Mouse (Mus musculus) CD4-positive, CD25-positive, alpha-beta regulatory T cell, adult 4 months (primary cell): Measurements from ENCODE around the gene Col16a1. TPM values are rescaled to one million over a fixed set of nuclear protein-coding genes. Genes with fewer than 3 reads are reported as not detected.

Experiments
- ATAC-seq: one replicate; pipeline ENCODE4 v1.8.0; 2017
- polyA plus RNA-seq, 2 experiments: library from polyadenylated mRNA; unstranded; fragments of 100-300 nt; shearing (Covaris generic); gene quantifications; one replicate each; pipeline ENCODE4 v1.2.1; 2017

Gene Col16a1
- polyA plus RNA-seq, 2 experiments from 2014 or later = not detected

DNA sequence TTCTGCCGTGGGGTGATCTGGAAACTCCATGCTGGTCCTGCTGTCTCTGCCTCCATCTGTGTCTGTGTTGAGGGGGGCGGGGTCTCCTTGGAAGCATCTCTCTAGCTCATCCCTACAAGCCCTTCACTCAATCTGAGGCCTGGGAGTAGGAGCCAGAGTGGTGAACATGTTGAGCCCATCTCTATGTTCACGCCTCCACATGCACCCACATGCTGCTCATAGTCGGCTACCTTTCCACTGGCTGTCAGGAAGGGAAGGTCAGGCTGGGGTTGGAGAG, 501 bp downstream of the Col16a1 start:
- no peak for ATAC-seq

DNA sequence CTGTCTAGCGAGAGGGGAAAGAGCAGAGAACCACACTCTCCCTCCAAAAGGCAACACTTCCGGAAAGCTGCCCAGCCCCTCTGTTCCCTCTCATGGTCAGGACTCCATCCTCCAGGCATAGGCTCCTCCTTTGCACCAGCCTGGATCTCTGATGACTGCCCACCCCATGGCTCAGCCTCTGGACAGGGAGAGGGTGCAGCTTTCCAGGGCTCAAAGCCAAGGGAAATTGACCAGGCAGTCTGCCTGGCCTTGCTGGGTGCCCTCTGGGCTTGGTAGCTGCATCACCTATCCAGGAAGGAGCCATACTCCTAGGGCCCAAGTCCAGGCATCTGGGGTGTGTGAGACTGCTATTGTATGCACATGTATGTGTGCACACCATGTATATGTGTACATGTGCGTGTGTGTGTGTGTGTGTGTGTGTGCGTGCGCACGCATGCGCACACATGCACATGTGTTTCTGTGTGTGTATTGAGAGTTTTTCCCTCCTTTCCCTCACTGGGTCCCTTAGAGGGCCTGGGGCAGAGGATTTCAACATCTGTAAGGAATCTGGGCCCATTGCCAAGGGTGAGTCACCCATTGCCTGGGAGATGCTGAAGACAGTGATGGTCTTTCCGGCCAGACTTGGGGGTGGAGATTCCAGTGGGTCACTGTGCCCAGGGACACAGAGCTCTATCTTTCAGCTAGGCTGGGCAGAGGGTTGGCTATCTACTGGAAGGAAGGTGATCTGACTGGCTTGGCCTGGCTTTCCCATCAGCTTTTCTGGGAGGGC, 2.6 kb downstream of the Col16a1 start:
- ATAC-seq = no peak

DNA sequence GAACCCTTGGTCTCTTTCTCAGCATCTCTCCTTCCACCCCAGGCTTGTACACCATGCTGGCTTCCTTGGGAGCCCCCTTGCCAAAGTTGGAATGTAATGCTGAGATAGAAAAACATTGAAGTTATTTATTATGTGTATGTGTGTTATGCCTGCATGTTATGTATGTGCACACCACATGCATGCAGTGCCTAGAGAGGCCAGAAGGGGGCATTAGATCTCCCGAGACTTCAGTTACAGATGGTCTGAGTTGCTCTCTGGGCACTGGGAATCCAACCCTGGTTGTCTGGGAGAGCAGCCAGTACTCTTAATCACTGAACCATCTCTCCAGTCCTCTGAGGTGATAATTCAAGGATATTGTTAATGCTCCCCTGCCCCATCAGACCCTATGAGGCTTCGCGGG, 4.6 kb downstream of the Col16a1 start:
- ATAC-seq = no peak

DNA sequence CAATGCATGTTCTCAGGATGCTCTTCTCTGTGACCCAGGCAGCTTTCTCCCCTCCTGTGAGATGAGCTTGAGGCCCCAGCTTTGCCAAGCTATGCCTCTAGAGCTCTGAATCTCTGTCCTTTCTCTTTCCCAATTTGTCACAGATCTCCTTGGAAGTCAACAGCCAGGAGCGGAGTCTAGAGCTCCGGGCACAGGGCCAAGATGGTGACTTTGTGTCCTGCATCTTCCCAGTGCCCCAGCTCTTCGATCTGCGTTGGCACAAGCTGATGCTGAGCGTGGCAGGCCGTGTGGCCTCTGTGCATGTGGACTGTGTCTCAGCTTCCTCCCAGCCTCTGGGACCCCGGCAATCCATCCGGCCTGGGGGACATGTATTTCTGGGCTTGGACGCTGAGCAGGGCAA, 5.5 kb downstream of the Col16a1 start:
- ATAC-seq = no peak

DNA sequence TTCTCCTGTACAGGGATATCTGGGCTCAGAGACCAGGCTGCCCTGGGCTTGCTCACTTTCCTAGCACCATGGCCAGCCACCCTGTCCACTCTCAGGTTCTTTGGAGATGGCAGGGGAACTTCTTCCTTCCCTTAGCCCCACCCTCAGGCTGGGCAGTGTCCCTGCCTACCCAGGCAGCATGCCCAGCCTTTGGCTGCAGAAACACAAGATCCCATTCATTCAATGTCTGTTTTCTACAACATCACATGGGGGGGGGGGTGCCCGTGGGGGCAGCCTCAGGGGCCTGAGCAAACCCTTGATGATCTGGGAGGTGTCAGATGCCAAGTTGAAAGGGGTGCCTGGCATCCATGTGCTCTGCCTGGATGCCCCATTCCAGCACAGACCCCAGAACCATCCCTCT, 7.1 kb downstream of the Col16a1 start:
- no peak for ATAC-seq

DNA sequence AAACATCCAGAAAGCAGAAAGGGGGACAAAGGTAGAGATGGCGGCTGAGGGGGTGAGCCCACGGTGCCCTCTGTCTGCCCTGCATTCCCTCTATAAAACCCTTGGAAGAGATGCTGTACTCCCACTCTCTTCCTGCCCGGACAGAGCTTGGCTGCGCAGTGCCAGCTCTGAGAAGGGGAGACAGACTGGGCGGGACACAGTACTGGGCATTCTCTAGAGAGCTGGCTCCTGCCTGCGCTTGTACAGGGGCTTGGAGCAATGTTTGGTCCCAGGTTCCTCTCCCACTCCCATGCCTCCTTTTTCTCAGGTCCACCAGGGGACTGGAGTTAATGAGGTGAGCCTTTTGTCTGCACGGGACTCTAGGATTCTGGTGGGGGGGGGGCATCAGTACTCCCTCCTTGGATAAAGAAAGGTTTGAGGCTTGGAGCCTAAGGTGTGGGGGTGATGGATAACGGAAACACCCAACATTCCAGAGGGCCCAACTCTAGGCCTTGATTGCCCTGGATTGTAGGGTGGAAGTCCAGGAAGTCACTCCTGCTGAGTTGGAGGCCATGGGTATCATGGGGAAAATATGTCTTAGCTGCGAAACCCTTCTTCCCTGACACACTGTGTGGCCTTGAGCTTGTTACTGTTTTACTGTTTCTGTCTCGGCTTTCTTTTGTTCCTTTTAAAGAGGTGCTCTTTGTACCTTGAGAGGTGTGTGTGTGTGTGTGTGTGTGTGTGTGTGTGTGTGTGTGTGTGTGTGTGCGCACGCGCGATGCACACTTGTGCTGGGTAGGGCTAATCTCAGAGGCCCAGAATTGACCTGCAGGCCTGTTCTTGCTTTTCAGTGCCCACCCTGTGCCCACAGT, 7.7 kb downstream of the Col16a1 start:
- ATAC-seq = no peak

DNA sequence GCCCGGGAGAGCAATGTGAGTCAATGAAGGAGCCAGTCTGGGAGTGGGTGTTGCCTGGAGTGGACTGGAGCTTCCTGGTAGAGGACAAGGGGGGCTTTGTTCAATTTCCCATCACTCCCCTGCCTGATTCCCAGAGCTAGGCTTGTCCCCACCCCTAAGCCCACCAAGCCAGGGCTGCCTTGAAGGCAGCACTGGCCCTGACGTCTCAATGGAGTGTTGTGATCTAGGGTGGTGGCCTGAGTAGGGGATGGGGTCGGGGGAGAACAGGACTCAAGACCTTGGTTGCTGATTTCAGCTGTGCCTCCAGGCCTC, 8.3 kb downstream of the Col16a1 start:
- ATAC-seq = no peak

DNA sequence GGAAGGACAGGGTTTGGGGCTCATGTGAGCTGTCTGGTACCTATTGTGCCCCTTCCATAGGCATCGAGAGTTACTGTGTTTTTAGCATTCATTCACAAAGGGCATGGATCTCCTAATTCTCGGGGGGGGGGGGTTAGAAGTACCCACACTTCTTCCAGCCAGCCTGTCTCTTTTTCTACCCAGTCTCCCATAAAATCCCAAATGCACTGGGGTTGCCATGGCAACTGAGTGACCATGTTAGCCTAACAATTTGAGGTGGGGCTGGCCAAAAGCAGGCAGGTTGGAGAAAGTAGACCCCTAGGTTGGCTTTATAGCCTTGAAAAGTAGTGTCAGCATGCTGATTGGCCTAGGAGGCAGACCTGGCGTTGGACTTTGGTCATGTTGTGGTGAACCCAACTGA, 8.8 kb downstream of the Col16a1 start:
- ATAC-seq = no peak

DNA sequence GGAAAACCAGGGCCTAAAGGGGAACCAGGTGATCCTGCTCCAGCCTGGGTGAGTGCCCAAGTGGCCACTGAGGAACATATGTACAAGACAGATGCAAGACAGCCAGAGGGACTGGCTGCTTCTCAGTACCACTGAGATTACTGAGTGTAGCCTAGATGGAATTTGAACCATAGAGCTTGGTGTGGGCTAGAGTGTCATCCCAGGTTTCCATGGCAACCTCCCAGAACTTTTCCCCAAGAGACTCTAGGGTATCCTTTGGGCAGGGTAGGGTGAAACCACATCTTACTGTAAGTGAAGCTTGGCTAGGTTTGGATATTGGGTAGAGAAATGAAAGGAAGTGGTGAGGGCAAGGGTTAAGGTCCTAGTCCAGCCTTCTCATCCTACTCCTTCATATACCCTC, 13.3 kb downstream of the Col16a1 start:
- no peak for ATAC-seq

DNA sequence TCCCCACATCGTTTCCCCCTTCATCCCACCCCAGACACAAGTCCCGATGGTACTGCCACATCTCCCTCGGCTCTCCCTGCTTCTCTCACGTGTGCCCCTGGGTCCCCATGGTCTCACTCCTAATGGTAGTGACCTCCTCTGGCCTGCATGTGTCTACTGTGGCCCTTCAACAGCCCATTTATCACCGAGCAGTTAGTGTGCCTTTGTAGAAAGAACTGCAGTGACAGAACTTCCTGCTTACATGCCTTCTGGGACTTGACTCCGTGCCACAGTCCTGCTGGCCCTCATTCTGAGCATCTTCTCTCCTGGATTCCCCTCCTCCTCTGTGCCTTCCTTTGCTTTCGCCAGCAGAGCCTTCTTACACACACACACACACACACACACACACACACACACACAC, 15.6 kb downstream of the Col16a1 start:
- ATAC-seq = no peak

DNA sequence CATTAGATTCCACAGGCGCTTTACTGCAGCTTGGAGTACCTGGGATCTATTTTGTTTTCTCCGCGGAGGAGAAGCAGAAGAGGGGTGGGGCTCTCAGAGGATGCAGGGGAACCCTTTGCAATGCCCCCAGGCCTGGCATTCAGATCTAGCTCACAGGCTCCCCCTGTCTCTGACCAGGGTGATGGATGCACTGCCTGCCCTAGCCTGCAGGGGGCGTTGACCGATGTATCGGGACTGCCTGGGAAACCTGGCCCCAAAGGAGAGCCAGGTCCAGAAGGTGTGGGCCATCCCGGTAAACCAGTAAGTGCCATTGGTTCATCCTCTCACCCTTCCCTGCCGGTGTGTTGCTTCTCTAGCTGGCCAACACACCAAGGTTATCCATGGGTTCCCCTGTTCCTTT, 19.2 kb downstream of the Col16a1 start:
- no peak for ATAC-seq

DNA sequence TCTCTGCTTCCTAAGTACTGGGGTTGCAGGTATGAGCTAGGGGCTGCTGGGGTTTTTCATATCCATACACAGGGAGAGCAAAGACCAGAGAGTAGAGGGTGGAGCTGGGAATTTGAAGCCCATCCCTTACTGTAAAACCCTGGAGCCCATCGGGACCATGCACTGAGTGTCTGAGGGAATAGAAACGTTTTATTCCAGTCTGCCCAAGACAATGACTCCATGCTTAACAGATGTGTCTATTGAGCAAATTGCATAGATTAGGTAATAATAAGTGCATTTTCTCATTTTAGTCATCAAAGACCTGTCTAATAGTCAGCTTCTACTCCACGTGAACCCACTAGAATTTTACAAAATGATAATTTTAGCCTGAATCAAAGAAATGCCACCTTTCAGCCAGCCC, 22.9 kb downstream of the Col16a1 start:
- no peak for ATAC-seq

DNA sequence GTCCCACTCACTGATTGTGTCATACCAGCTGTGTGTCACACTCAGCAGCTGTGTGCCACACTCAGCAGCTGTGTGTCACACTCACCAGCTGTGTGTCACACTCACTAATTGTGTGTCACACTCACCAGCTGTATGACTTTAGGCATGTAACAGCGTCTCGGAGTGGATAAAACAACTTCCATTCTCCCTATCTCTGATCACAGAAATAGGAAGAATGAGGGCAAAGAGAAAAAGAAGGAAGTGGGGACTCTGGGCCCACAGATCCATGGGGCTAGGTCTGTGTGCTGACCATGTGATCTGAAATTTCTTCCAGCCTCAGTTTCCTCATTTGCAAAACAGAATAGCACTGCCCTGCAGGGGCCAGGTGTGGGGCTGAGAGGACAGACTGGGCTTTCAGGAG, 24.1 kb downstream of the Col16a1 start:
- no peak for ATAC-seq

DNA sequence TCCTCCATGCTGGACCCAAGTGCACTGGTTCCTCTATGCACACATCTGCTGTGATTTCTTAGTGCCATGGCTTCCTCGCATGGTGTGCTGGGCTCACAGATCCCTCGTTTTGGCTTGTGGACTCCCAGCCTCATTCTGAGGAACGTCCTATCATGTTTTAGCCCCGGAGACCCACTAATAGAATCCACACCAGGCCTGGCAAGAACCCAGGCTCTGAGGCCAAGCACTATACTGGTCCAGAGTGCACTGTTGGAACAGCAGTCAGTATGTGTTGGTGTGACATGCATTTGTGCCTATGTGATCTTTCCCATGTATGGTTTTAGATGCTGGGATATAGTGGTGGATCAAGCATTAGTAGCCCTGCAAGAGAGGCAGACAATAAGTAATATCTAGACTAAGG, 25.7 kb downstream of the Col16a1 start:
- no peak for ATAC-seq

DNA sequence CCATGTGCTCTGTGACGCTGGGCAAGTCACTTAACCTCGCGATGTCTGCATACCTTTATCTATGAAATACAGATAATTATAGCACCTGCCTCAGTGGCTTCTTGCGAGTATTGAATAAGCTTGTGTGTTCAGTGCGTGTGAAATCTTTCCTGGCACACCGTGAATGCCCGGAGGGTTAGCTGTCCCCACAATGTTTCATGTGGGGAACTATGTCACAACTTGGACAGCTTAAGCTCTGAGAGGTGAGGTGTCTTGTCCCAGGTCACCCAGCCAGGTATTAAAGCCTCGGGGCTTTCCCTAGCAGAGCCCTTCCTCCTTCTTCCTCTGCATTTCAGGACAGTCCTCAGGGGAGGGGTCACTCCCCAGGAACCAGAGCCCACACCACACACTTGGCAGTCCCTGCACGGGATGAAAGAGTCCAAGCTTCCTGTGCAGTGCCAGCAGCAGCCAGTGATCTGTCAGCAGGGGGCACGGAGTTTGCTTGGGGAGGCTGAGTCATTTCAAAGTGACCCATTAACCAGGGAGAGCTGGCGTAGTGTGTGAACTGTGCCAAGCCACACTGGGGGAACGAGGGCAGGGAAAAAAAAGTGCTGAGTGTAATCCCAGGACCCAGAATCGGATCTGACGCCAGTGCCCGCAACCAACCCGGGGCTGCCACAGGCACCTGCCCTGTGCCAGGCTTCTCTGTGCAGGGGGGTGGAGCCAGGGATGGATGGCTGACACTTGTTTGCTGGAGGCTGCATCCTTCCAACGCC, 27.3 kb downstream of the Col16a1 start:
- ATAC-seq = no peak

DNA sequence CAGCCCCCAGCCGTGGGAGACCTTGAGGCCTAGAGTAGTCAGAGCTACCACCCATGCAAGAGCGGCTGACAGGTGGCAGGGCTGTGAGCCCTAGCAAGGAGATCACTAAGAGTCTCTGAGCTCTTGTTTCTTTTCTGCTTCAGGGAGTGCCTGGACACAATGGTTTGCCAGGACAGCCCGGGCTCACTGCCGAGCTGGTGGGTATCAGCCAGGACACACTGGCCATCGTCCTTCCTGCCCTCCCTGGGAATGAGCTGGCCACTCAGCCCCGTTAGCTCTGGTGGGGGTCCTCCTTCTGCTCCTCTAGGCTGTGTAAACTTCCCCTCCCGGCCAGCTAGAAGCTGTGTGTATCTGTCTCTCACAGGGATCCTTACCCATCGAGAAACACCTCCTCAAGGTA, 29.2 kb downstream of the Col16a1 start:
- ATAC-seq = no peak

DNA sequence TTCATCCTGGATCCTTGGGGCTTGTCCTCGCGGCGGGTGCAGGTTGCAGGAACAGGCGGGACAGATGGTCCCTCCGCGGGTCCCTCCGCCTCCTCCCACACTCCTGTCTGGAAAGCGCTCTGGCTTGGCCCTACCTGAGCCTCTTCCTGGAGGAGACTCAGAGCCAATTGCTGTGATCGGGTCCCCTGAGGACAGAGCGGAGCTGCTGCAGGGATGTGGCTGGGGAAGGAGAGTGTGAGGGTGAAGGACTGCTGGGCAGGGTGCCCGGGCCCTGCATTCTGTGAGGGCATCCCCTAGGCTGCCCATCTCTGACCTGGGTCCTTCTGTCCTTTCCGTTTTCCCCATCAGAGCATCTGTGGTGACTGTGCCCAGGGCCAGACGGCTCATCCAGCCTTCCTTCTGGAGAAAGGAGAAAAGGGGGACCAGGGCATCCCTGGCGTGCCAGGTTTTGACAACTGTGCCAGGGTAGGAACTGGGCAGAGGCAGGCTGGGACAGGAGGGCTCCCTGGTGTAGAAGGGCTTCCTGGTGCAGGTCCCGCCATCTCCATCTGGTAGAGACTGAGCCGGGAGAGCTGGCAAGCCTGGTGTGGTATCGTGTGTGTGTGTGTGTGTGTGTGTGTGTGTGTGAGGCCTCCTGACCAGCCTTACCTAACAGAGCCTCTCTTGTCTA, 31.3 kb downstream of the Col16a1 start:
- no peak for ATAC-seq

DNA sequence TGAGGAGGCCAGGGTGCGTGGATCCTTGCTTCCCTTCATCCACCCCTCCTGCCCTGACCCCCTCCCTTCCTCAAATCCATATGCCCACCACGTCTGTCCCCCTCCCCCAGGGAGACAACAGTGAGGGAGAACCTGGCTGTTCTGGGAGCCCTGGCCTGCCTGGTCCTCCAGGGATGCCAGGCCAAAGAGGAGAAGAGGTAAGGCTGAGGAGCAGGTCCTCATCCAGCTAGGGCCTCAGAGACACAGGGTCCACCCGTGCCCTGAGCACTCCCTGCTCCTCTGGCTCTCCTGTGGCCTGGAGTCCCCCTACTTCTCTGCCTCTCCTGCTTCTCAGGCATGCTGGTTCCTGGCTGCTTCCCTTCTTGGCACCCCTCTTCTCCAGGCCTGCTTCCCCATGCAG, 31.9 kb downstream of the Col16a1 start:
- ATAC-seq = no peak

DNA sequence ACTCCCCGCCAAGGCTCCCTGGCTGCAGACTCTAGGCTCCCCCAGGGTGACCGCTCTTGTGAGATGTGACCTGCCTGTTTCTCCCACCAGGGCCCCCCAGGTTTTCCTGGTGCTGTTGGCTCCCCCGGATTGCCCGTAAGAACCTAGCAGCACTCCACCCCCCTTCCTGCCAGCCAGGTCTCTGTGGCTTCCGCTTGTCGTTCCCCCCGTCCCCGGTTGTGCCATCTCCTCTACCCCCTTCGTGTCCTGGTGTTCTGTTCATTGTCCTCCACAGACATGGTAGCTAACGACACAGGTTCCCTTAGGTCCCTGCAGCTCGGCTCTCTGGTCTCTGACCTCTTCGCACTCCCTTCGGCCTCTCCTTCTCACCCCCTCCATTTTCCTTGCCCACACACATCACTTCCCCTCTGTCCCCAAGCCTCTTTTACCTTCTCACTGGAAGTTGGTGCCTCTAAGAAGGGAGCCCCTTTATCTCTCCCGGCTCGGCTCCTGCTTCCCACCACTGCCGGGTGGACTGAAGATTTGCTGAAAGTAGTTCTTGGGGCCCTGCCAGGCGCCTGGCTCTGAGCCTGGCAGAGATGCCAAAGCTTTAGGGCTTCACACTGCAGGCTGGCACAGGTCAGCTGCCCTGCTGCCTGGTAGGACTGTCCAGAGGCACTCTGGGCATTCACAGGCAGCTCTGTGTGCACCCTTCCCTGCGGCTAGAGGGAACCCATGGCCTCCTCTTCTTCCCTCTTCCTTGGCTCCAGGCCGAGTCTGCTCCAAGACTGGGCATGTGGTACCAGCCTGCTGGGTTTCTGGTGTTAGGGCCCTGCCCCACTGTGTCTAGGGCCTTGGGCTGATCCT, 33.9 kb downstream of the Col16a1 start:
- peak; percentile 41 for ATAC-seq

DNA sequence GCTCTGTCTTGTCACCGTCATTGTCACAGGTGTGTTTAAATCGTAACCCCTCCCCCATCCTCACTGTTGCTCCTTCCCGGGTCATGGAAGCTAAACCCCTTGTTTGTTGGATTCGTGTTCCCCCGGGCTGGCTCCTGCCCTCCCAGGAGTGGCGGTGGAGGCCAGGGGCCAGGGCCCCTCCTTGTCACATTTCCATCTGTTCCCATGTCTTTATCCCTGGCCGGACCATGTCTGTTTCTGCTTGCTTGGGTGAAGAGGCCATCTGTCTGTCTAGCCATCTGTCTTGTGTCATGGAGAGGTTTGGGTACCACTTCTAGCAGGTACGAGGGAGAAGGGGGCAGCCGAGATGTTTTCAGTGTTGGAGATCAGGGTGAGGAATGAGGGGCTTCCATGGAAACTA, 34.6 kb downstream of the Col16a1 start:
- no peak for ATAC-seq

DNA sequence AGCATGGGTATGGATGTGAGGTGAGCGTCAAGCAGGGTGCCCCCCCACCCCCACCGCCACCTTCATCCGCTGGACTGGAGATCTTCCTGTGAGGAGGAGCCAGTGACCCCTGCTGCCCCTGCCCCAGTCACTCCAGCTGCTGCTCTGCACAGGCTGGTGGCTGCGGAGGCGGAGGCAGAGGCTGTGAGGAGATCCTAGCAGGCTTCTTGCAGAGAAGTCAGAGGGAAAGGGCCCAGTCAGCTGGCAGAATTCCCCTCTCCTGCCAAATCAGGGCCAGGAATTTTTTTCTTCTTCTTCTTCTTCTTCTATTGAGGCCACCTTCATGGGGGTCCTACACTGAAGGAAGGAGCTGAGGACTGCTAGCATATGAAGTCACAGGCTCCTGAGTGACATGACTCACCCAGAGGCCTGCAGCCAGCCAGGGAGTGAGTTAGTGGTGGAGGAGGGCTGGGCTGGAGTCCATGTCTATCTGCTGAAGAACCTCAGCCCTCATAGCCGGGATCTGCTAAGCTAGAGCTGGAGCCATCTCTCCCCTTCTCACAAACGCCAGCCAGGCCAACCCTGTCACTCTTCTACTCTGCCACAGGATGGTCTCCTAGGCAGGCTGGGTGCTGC, 36.8 kb downstream of the Col16a1 start:
- ATAC-seq = no peak

DNA sequence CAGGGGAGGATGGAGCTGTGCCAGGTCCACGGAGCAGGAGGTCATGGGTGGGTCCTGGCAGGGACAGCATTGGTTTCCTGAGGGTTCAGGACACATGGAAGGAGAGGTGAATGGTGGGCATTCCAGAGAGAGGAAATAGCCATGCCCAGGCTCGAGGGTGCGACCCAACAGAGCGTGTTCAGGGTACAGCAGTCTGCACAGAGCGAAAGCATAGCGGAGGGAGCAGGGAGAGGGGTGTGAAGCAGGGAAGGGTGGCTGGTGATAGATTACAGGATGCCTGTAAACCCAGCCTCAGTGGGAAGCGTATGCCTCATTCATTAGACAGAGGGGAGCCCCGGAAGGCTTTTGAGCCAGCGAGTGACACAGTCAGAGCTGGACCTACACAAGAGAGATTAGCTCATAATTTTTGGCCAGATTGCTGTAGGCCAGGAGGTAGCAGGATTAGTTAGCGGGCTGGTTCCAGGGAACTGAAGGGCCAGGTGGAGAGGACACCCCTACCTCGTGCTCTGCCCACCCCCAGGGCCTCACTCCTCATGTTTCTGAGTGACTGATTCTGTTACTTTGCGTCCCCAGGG, 37.7 kb downstream of the Col16a1 start:
- no peak for ATAC-seq
